Comparison of ENCODE assay signal across 8 mouse cellular contexts in the genomic region with DNA sequence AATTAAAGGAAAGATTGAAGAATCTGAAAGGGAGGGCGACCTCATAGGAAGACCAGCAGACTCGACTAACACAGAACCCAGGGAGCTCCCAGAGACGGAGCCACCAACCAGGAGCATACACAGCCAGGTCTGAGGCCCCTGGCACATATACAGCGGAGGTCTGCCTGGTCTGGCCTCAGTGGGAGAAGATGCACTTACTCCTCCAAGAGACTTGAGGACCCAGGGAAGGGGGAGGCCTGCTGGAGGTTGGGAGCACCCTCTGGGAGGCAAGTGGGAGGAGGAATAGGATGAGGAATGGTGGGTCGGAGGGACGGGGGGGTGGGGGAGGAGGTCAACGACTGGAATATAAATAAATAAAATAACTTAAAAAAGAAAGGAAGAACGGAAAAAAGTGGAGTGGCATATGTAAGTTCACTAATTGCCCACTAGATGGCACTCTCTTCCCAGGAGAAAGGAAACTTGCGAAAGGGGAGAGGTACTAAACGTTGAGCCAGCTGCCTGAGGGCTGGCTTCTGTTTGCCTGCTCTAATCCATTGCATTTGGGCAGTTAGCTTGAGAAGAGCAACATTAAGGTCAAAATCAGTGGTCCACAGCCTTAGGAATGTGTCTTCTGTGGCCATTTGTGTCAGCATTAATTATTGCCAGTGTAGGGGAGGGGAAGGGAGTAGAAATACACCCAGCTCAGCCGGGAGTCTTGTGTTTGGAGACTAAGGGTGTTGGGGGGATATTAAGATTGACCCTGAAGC. TPM values are rescaled to one million over a fixed set of nuclear protein-coding genes. Genes with fewer than 3 reads are reported as not detected.
DNase-seq lines count a peak whose midpoint lies in the region; ATAC-seq and TF ChIP-seq lines count a peak whose summit lies in the region.

No protein-coding gene starts in this region.

- peak overlapping the region; percentile 20; the same call in 1 of the 2 replicates for H3K4me3 ChIP-seq in layer of hippocampus, adult 2 months
- H3K4me3 ChIP-seq in liver, postnatal 0 days (ENCODE audit: low read depth, low read length) = peak overlapping the region; percentile 27; the same call in 1 of the 2 replicates

- H3K4me2 ChIP-seq in liver, postnatal 0 days (ENCODE audit: low read depth, low read length) = peak overlapping the region; percentile 66

- ATAC-seq in liver, postnatal 0 days = no peak

- DNase-seq in layer of hippocampus, adult 2 months (ENCODE audit: low spot score in 2 of 2) = peak; percentile 27 to 32
- no peak for DNase-seq in layer of hippocampus, adult 9-10 months (ENCODE audit: low spot score)
- peak; percentile 33 for DNase-seq in cerebellum, adult 9-11 months
- peak; percentile 13 to 22 for DNase-seq in heart, adult 9 months (ENCODE audit: low spot score in 2 of 2)
- peak; percentile 34 for DNase-seq in kidney, adult 9 months
- peak; percentile 29 for DNase-seq in liver, postnatal 0 days
- DNase-seq in retina, adult 2 months (ENCODE audit: low read depth, low spot score) = peak; percentile 44
- DNase-seq in gastrocnemius, postnatal 14 days = no peak

- TF ChIP-seq EP300 in liver, postnatal 0 days (IDR thresholded peaks at IDR 0.05; ENCODE audit: low read depth) = no peak

- peak overlapping the region; percentile 2; the same call in 1 of the 2 replicates for H3K27ac ChIP-seq in layer of hippocampus, adult 2 months
- no peak overlapping the region for H3K27ac ChIP-seq in liver, postnatal 0 days (ENCODE audit: low read depth)

- H3K9me3 ChIP-seq in liver, postnatal 0 days (ENCODE audit: low read length) = no peaks in the 10 kb centered on the region

- WGBS in liver, postnatal 0 days (ENCODE audit: insufficient replicate concordance) = 23% methylated on average over 11 of the region's 11 CpGs

- no peaks in the 10 kb centered on the region for H3K27me3 ChIP-seq in liver, postnatal 0 days (ENCODE audit: insufficient read depth, low read length)

- intact Hi-C loops in gastrocnemius, postnatal 14 days (cut with DNase I; ENCODE audit: low total_unique reads) = loop anchor here (10.0 kb wide), 1 partner anchor 184 kb away; no protein-coding TSS in a partner anchor

- H3K4me1 ChIP-seq in liver, postnatal 0 days (ENCODE audit: insufficient read depth) = 0 out of 2 replicates have a peak, but pooled peaks cover 8% of the 10 kb centered on the region

- TF ChIP-seq CTCF in layer of hippocampus, adult 2 months (conservative IDR thresholded peaks at IDR 0.05) = peak; percentile 92
- TF ChIP-seq CTCF in liver, postnatal 0 days (IDR thresholded peaks at IDR 0.05; ENCODE audit: low read depth) = peak; percentile 92

- H3K9ac ChIP-seq in liver, postnatal 0 days (replicated peaks) = peak overlapping the region; percentile 46; the same call in 1 of the 2 replicates

- no peaks in the 10 kb centered on the region for H3K36me3 ChIP-seq in liver, postnatal 0 days (replicated peaks; ENCODE audit: insufficient read depth, low read length)

RNA-seq across cellular contexts. Expression of gene Fam180a, which starts 55.0 kb away (rescaled TPM):
- under 1 TPM; 0.38 to 0.44 TPM for total RNA-seq in layer of hippocampus, adult 2 months (2021)
- 0.26 and 1.1 TPM in 2 replicates for polyA plus RNA-seq in liver, postnatal 0 days (2015; fragmentation: Nextera tagmentation; extraction: Ambion mirVana)
- total RNA-seq in gastrocnemius, postnatal 14 days (2021) = 1 to 10 TPM; 1.0 to 2.1 TPM

Comparison
In these comparisons a context has a peak if more than half of its experiments do, and no peak if none do; other contexts are left out.
1. DNase-seq: peak in layer of hippocampus, adult 2 months (2 of 2), cerebellum, adult 9-11 months (single experiment), heart, adult 9 months (2 of 2), kidney, adult 9 months (single experiment), liver, postnatal 0 days (single experiment) and retina, adult 2 months (single experiment); none in layer of hippocampus, adult 9-10 months (single experiment) and gastrocnemius, postnatal 14 days (single experiment).